Comparison of ENCODE assay signal across 8 mouse cellular contexts in the genomic region with DNA sequence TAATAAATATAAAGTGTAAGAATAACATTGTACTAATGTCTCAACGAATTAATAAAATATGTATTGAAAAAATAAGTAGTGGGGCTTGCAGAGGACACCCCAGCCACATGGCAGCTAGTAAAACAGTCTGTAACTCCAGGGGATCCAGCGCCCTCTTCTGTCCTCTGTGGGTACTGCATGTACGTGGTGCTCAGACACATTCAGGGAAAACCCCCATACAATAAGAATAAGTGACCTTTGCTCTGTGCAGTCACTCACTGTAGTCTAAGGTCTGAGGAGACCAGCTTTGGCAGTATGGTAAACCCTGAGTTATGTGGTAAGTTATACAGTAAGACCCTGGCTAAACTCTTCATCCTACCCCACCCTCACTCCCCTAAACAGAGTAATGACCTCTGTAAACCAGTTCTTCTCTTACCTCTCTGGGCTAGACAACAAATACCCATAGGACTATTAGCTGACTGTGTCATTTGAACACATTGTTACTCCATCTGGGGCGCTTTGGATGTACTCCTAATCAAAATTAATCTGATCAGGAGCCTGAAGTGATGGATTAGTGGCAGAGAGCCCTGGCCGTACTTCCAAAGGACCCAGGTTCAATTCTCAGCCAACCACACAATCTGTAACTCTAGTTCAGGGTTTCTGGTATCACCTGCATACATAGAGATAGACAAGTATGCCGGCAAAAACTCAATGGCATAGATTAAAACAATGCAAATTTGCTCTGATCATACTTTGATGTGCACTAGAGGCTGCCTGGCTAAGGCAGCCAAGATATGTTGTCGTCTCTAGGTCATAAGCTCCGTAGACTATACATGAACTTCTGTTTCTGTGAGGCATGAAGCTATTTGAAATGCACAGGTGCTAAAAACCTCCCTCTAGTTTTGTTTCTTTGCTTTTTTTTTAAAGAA. TPM values are rescaled to one million over a fixed set of nuclear protein-coding genes. Genes with fewer than 3 reads are reported as not detected.
DNase-seq lines count a peak whose midpoint lies in the region; ATAC-seq lines count a peak whose summit lies in the region.

No protein-coding gene starts in this region.

- no peak for ATAC-seq in cerebellum, adult (ENCODE audit: insufficient number of reproducible peaks, low FRiP score, low TSS enrichment)
- ATAC-seq in intestine, embryonic 14.5 days (replicated peaks; ENCODE audit: low FRiP score, low TSS enrichment, low read depth): peak; percentile 65

- H3K27me3 ChIP-seq in intestine, embryonic 14.5 days (replicated peaks; ENCODE audit: control insufficient read depth, insufficient read depth, low read length): no peaks in the 10 kb centered on the region

- WGBS in intestine, embryonic 14.5 days: 55% methylated on average over 8 of the region's 8 CpGs

- no peak overlapping the region for H3K4me2 ChIP-seq in intestine, embryonic 14.5 days (ENCODE audit: low read length)

- intact Hi-C loops in left cerebral cortex, postnatal 14 days (cut with DNase I): no loop called here

- H3K36me3 ChIP-seq in intestine, embryonic 14.5 days (ENCODE audit: control insufficient read depth, insufficient read depth, low read length): peaks cover 10% of the 10 kb centered on the region

- no peaks in the 10 kb centered on the region for H3K9me3 ChIP-seq in intestine, embryonic 14.5 days (ENCODE audit: control insufficient read depth, low read length)

- H3K27ac ChIP-seq in intestine, embryonic 14.5 days (ENCODE audit: low read depth): peak overlapping the region; percentile 7

- no peak overlapping the region for H3K4me3 ChIP-seq in intestine, embryonic 14.5 days (ENCODE audit: low read depth, low read length)

- peak; percentile 78 for DNase-seq in cerebellum, adult 11 months
- DNase-seq in cerebellum, postnatal 14 days: peak; percentile 90 to 94
- DNase-seq in gastrocnemius, adult 8-10 months (ENCODE audit: low spot score in 2 of 2): peak; percentile 64 to 71
- DNase-seq in intestine, embryonic 14.5 days (ENCODE audit: low spot score): peak; percentile 97
- DNase-seq in left cerebral cortex, postnatal 14 days (ENCODE audit: low spot score in 2 of 2): peak; percentile 82 to 84
- peak; percentile 78 for DNase-seq in mesoderm, embryonic 11.5 days (ENCODE audit: low read depth, low spot score)
- peak; percentile 81 to 90 for DNase-seq in spleen, postnatal 14 days (ENCODE audit: low spot score in 2 of 2)

- no peak overlapping the region for H3K9ac ChIP-seq in intestine, embryonic 14.5 days (ENCODE audit: low read length)

- H3K4me1 ChIP-seq in intestine, embryonic 14.5 days (replicated peaks; ENCODE audit: control insufficient read depth, insufficient read depth, low read length): peaks cover 40% of the 10 kb centered on the region

RNA-seq across cellular contexts. Expression of gene Srebf2, which starts 18.6 kb away (rescaled TPM):
- 10 to 100 TPM in 1 of 4 experiments, 1 to 10 TPM in 3; 8.4 to 11.5 (median 9.7) TPM for total RNA-seq in gastrocnemius, adult 8-10 months (2022)
- 136 and 144 TPM in 2 replicates for polyA plus RNA-seq in intestine, embryonic 14.5 days (2014; fragmentation: Nextera tagmentation; extraction: Ambion mirVana)
- total RNA-seq in left cerebral cortex, postnatal 14 days (2021): 100 to 1,000 TPM; 173 to 195 TPM

RNA-seq across cellular contexts. Expression of gene Ccdc134, which starts 37.9 kb away (rescaled TPM):
- total RNA-seq in gastrocnemius, adult 8-10 months (2022): 10 to 100 TPM in 2 of 4 experiments, 1 to 10 TPM in 2; 6.8 to 14.2 (median 8.6) TPM
- 14.2 and 15.3 TPM in 2 replicates for polyA plus RNA-seq in intestine, embryonic 14.5 days (2014; fragmentation: Nextera tagmentation; extraction: Ambion mirVana)
- total RNA-seq in left cerebral cortex, postnatal 14 days (2021): 10 to 100 TPM; 10.1 to 12.9 TPM

RNA-seq across cellular contexts. Expression of gene Shisa8, which starts 47.0 kb away (rescaled TPM):
- total RNA-seq in gastrocnemius, adult 8-10 months (2022): not detected
- 0.15 TPM in 2 replicates for polyA plus RNA-seq in intestine, embryonic 14.5 days (2014; fragmentation: Nextera tagmentation; extraction: Ambion mirVana)
- total RNA-seq in left cerebral cortex, postnatal 14 days (2021): 1 to 10 TPM; 4.1 to 4.7 TPM

RNA-seq across cellular contexts. Expression of gene Tnfrsf13c, which starts 58.6 kb away (rescaled TPM):
- not detected for total RNA-seq in gastrocnemius, adult 8-10 months (2022)
- polyA plus RNA-seq in intestine, embryonic 14.5 days (2014; fragmentation: Nextera tagmentation; extraction: Ambion mirVana): 0.11 and 0.15 TPM in 2 replicates
- under 1 TPM; 0.27 to 0.35 TPM for total RNA-seq in left cerebral cortex, postnatal 14 days (2021)

Comparison
In these comparisons a context has a peak if more than half of its experiments do, and no peak if none do; other contexts are left out.
1. RNA of gene Srebf2, which starts 18.6 kb away (total RNA-seq): 173 to 195 TPM in left cerebral cortex, postnatal 14 days; 8.4 to 11.5 TPM in gastrocnemius, adult 8-10 months; every median in the first group is over 10 times any median in the second.
2. RNA of gene Shisa8, which starts 47.0 kb away (total RNA-seq): 4.1 to 4.7 TPM in left cerebral cortex, postnatal 14 days; not detected in gastrocnemius, adult 8-10 months; every median in the first group is over 4 times any median in the second.
3. Peak in every context shown above with its lines, with median percentiles within 50 percentile points of each other: DNase-seq.